Mouse (Mus musculus) lung, embryonic 14.5 days (tissue): ENCODE measurements at regions not wholly inside any gene's neighbourhood (a gene's known extent, or its start where the extent isn't known, plus 50 kb on each side); places are given as distances from the start of the nearest gene placed in this dataset.
"Not testable (repeated sequence)": the region's sequence is repeated elsewhere in the genome, so short reads cannot be mapped to it uniquely, and the experiment has no call there.

Source experiments
- ATAC-seq: fragments of 200-750 bp; cut with Nextera tagmentation; 2 replicates; pipeline ENCODE4 v1.8.0; 2017; ENCODE audit warnings: mild to moderate bottlenecking, moderate TSS enrichment, moderate library complexity; ENCODE audit not compliant: insufficient read depth
- DNase-seq: peaks from one replicate; pipeline ENCODE4 v3.0.0-alpha.2; 2015
- H3K27ac ChIP-seq: fragments of 300-500 bp; sonication (generic); 2 replicates; pipeline ENCODE4 v1.5.1; 2014; ENCODE audit warnings: low read depth, mild to moderate bottlenecking, moderate library complexity
- H3K27me3 ChIP-seq: fragments of 300-500 bp; sonication (generic); 2 replicates; pipeline ENCODE4 v1.6.1; 2014; ENCODE audit warnings: low read length, control low read depth; ENCODE audit not compliant: insufficient read depth
- H3K36me3 ChIP-seq: fragments of 300-500 bp; sonication (generic); 2 replicates; pipeline ENCODE4 v1.6.1; 2014; ENCODE audit warnings: control low read depth; ENCODE audit not compliant: insufficient read depth
- H3K4me1 ChIP-seq: fragments of 300-500 bp; sonication (generic); 2 replicates; pipeline ENCODE4 v1.6.1; 2014; ENCODE audit warnings: antibody characterized with exemption, control low read depth; ENCODE audit not compliant: insufficient read depth
- H3K4me2 ChIP-seq: fragments of 300-500 bp; sonication (generic); 2 replicates; pipeline ENCODE4 v1.6.1; 2014; ENCODE audit warnings: mild to moderate bottlenecking
- H3K4me3 ChIP-seq: fragments of 300-500 bp; sonication (generic); 2 replicates; pipeline ENCODE4 v1.5.1; 2014; ENCODE audit warnings: low read depth, low read length
- H3K9ac ChIP-seq: fragments of 300-500 bp; sonication (generic); 2 replicates; pipeline ENCODE4 v1.6.1; 2014
- H3K9me3 ChIP-seq: fragments of 300-500 bp; sonication (generic); 2 replicates; pipeline ENCODE4 v1.6.1; 2016; ENCODE audit warnings: low read depth, low read length, control low read depth
- CTCF ChIP-seq: IDR thresholded peaks from 2 replicates; pipeline ENCODE4 v1.5.1; 2016; ENCODE audit warnings: antibody characterized with exemption, low read depth
- WGBS: fragments of 180-500 bp; shearing (Covaris S2); extraction: QIAGEN DNeasy Blood & Tissue Kit; methylation state at CpG from one replicate; pipeline ENCODE4 v1.1.7; 2014; 5-methylcytosine and 5-hydroxymethylcytosine counted together

DNA sequence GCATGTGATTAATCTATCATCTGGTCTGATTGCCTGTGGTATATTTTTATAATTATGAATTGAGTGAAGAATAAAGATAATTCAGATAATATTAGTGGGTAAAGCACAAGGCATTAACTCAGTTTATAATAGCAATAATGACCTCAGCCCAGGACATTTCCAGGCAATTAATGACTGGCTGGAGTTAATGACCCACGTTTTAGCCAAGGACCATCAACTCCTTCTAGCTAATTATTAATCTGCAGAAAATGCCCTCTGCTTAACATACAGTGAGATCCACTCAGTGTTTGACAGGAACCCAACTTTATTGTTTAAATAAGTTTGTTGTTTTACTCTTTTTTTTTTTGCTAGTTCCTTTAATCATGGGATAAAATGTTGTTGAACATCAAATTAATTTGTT is 199.1 kb downstream of the Prr30 start:
- no peak for ATAC-seq
- no peak overlapping the region for H3K4me2 ChIP-seq
- 40% methylated on average over 1 of the region's 1 CpGs for WGBS

DNA sequence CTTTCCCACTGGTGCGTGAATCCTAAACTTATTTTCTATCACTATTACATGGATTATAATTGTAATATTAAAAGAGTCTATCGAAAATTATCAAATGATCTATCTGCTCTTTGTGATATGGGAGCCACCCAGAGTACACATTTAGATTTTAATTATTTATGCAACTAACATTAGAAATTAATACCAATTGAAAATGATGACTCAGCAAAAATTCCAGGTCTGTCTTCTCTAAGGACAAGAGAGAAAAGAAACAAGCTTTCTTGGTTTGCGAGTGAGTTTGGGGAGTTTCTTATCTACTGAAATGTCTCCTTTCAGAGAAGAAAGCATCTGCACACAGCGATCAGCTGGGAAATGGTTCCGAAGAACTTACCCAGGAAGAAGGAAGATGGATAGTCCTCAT is 219.4 kb downstream of the Prr30 start:
- Histone ChIP-seq H3K9me3 (no peaks in the 10 kb centered on the region), H3K4me2 (no peak overlapping the region), H3K27me3 (no peaks in the 10 kb centered on the region), H3K9ac (no peak overlapping the region), H3K4me3 (no peak overlapping the region), H3K4me1 (no peaks in the 10 kb centered on the region), H3K27ac (no peak overlapping the region), H3K36me3 (no peaks in the 10 kb centered on the region)
- ATAC-seq: no peak
- WGBS: 89% methylated on average over 5 of the region's 5 CpGs
- TF ChIP-seq CTCF: no peak
- no peak for DNase-seq

More for the DNA sequence above, 199.1 kb downstream of the Prr30 start:
- no peak for DNase-seq
- H3K27me3 ChIP-seq: no peaks in the 10 kb centered on the region
- H3K27ac ChIP-seq: no peak overlapping the region
- no peaks in the 10 kb centered on the region for H3K4me1 ChIP-seq
- TF ChIP-seq CTCF: no peak
- no peaks in the 10 kb centered on the region for H3K9me3 ChIP-seq
- no peak overlapping the region for H3K4me3 ChIP-seq
- no peaks in the 10 kb centered on the region for H3K36me3 ChIP-seq
- no peak overlapping the region for H3K9ac ChIP-seq

DNA sequence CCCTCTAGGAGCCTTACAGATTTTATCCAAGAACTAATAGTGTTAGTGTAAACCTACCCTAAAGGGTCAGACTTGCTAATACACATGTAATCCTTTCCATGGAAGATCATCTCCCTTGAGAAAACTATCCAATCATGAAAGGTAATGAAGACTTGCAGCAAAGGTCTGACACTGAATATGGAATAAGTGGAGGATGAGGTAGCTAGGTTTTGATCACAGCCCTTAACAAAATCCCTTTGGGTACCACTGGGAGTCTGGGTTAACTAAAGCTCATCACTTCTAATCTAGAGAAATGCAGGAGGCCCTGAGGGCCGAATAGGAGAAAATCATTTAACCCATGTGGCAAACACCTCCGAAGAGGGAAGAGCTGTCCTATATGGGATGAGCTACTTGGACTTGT is 221.6 kb downstream of the Prr30 start:
- Histone ChIP-seq H3K9me3 (no peaks in the 10 kb centered on the region), H3K36me3 (no peaks in the 10 kb centered on the region), H3K27ac (no peak overlapping the region), H3K9ac (no peak overlapping the region), H3K4me3 (no peak overlapping the region), H3K4me1 (no peaks in the 10 kb centered on the region), H3K27me3 (no peaks in the 10 kb centered on the region), H3K4me2 (no peak overlapping the region)
- WGBS: 81% methylated on average over 2 of the region's 2 CpGs
- DNase-seq (no peak), ATAC-seq (no peak)
- no peak for TF ChIP-seq CTCF

GRCm38 (mm10) chr14:100970970-100971369 is 229.2 kb downstream of the Prr30 start:
- WGBS: 61% methylated on average over 2 of the region's 2 CpGs
- Histone ChIP-seq H3K27me3 (no peaks in the 10 kb centered on the region), H3K36me3 (no peaks in the 10 kb centered on the region), H3K4me1 (no peaks in the 10 kb centered on the region), H3K4me2 (no peak overlapping the region), H3K4me3 (no peak overlapping the region), H3K9ac (no peak overlapping the region), H3K27ac (no peak overlapping the region), H3K9me3 (no peaks in the 10 kb centered on the region)
- no peak for TF ChIP-seq CTCF
- ATAC-seq (no peak; the same call in 1 of the 2 replicates), DNase-seq (peak; percentile 18)

DNA sequence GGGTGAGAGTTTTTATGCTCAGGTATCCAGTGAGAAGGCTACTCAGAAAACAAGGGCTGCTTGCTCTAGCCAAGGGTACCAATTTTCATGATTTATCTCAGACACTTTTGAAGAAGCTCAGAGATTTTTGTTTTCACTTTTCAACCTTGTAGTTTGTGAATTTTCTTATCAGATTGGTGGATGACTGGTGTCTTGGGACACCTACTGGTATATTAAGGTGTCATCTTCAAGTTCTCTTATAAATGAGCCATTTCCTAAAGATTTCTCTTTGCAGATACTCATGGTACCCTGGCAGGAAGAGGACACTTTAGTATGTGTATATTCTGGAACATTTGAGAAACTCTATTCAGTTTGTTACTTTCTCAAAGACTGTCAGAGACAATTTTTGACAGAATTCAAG is 239.9 kb downstream of the Prr30 start:
- no peak for ATAC-seq
- Histone ChIP-seq H3K4me3 (no peak overlapping the region), H3K36me3 (no peaks in the 10 kb centered on the region), H3K27ac (no peak overlapping the region), H3K4me2 (no peak overlapping the region), H3K27me3 (no peaks in the 10 kb centered on the region), H3K4me1 (no peaks in the 10 kb centered on the region), H3K9ac (no peak overlapping the region), H3K9me3 (no peaks in the 10 kb centered on the region)
- DNase-seq: no peak
- no peak for TF ChIP-seq CTCF

DNA sequence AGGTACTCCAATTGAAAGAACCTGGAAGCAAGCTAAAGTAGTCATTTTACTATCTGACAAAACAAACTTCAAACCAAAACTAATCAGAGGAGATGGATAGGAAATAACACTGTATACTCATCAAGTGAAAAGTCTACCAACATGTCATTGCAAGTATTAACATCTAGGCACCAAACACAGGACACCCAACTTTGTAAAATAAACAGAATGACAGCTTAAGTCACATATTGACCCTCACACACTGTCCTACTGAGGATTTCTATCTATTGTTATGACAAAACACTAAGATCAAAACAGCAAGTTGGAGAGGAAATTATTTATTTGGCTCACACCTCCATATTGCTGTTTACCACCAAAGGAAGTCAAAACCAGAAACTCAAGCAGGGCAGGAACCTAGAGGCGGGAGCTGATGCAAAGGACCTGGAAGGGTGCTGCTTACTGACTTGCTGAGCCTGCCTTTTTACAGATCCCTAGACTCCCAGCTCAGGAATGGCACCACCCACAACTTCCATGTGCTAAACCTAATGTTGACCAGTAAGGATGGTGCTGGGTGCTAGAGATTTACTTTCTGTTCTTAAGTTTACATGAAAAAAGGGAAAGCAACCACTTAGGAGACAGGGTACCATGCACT is 244.2 kb downstream of the Prr30 start:
- H3K4me2 ChIP-seq: no peak overlapping the region
- peak; percentile 58; the same call in 1 of the 2 replicates for ATAC-seq
- no peaks in the 10 kb centered on the region for H3K4me1 ChIP-seq
- no peak for TF ChIP-seq CTCF
- H3K9me3 ChIP-seq: no peaks in the 10 kb centered on the region
- no peak overlapping the region for H3K9ac ChIP-seq
- 52% methylated on average over 1 of the region's 1 CpGs for WGBS
- no peak overlapping the region for H3K4me3 ChIP-seq
- no peaks in the 10 kb centered on the region for H3K36me3 ChIP-seq
- H3K27me3 ChIP-seq: no peaks in the 10 kb centered on the region
- H3K27ac ChIP-seq: no peak overlapping the region
- DNase-seq: peak; percentile 37

DNA sequence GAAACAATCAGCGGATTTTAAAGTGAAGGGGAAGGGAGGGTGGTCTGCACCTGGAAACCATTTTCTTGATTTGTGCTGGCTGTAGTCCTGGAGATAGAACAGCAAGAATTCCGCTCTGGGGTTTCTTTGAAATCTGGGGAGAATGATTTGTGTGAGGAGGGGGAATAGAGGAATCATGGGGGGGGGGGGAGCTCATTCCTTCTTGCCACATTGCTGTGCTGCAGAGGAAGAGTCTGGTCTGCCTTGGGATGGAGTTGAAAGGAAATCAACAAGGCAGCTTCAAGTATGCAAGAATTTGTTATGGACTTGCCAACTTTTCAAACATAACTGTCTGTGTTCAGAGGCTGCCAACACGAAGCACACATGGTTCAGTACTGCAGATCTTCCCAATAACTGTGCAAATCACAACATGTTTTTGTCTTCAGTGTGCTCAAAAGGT is 249.4 kb downstream of the Prr30 start:
- DNase-seq (peak; percentile 43), ATAC-seq (peak; percentile 58; the same call in 1 of the 2 replicates)
- H3K9ac ChIP-seq: no peak overlapping the region
- 39% methylated on average over 3 of the region's 3 CpGs for WGBS
- no peak overlapping the region for H3K4me2 ChIP-seq
- H3K36me3 ChIP-seq: no peaks in the 10 kb centered on the region
- H3K27me3 ChIP-seq: no peaks in the 10 kb centered on the region
- H3K27ac ChIP-seq: no peak overlapping the region
- no peak for TF ChIP-seq CTCF
- H3K4me3 ChIP-seq: no peak overlapping the region
- no peaks in the 10 kb centered on the region for H3K4me1 ChIP-seq
- no peaks in the 10 kb centered on the region for H3K9me3 ChIP-seq

- H3K9ac ChIP-seq, H3K4me1 ChIP-seq, ATAC-seq, DNase-seq, H3K4me2 ChIP-seq, H3K27ac ChIP-seq, H3K9me3 ChIP-seq, H3K36me3 ChIP-seq, H3K4me3 ChIP-seq, H3K27me3 ChIP-seq: not testable (repeated sequence)
These were observed 252.5 kb downstream of the Prr30 start for GRCm38 (mm10) chr14:100947625-100948024.
